In genomic region chr10:59252396-59252795, GRCm38 (mm10) we compare ENCODE assay signal across 25 mouse cellular contexts. TPM values are rescaled to one million over a fixed set of nuclear protein-coding genes. Genes with fewer than 3 reads are reported as not detected.
DNase-seq lines count a peak whose midpoint lies in the region; ATAC-seq lines count a peak whose summit lies in the region.
"Had no signal": no experiment of that assay in that cellular context is flagged by ENCODE, and none has a peak within 500 bp of the region (broad histone marks: within the 10 kb centered on the region; RNA-seq: fewer than 3 reads in every experiment).

No protein-coding gene starts in this region.

- no peak for DNase-seq in kidney, postnatal 14 days
- DNase-seq in 3T3-L1 (ENCODE audit: low read depth, low spot score): peak; percentile 64
- no peak for DNase-seq in embryo, embryonic 10 days (ENCODE audit: low spot score)
- DNase-seq: adrenal gland, adult 2 months; adrenal gland, postnatal 36 days; cerebellum, adult 18-20 months; cerebellum, postnatal 10 days; forebrain, postnatal 0 days; gastrocnemius, postnatal 10 days; heart, postnatal 10 days; liver, postnatal 0 days; right cerebral cortex, adult 18-20 months; spleen, adult 18-20 months had no signal

- H3K9me3 ChIP-seq in kidney, embryonic 15.5 days (replicated peaks): no peaks in the 10 kb centered on the region
- H3K9me3 ChIP-seq in intestine, embryonic 15.5 days: no peaks in the 10 kb centered on the region
- H3K9me3 ChIP-seq in stomach, embryonic 14.5 days (ENCODE audit: control insufficient read depth, low read depth, low read length): no peaks in the 10 kb centered on the region
- H3K9me3 ChIP-seq: forebrain, embryonic 10.5 days; heart, embryonic 13.5 days; limb, embryonic 12.5 days; liver, embryonic 12.5 days; midbrain, embryonic 15.5 days had no signal

- no peak overlapping the region for H3K27ac ChIP-seq in kidney, embryonic 15.5 days
- no peak overlapping the region for H3K27ac ChIP-seq in intestine, embryonic 15.5 days
- H3K27ac ChIP-seq in stomach, embryonic 14.5 days (ENCODE audit: low read length): peak overlapping the region; percentile 2; the same call in 1 of the 2 replicates
- H3K27ac ChIP-seq: forebrain, embryonic 10.5 days; heart, embryonic 13.5 days; hindbrain, embryonic 14.5 days; limb, embryonic 12.5 days; liver, embryonic 12.5 days; macrophage; midbrain, embryonic 15.5 days had no signal

- 0 out of 2 replicates have a peak, but pooled peaks have one; percentile 49 for ATAC-seq in kidney, embryonic 15.5 days (replicated peaks; ENCODE audit: low FRiP score)
- ATAC-seq in intestine, embryonic 15.5 days: peak; percentile 75
- peak; percentile 42; the same call in 1 of the 2 replicates for ATAC-seq in stomach, embryonic 14.5 days (ENCODE audit: insufficient number of reproducible peaks, insufficient read depth, low FRiP score, low read depth)
- no peak for ATAC-seq in erythroblast, adult 5-6 weeks (replicated peaks; ENCODE audit: low FRiP score, poor library complexity, severe bottlenecking)
- ATAC-seq: activated CD4-positive, CD25-positive, alpha-beta regulatory T cell, adult 4 months; forebrain, postnatal 0 days; liver, embryonic 12.5 days; liver, postnatal 0 days; midbrain, embryonic 15.5 days had no signal

- no peaks in the 10 kb centered on the region for H3K36me3 ChIP-seq in kidney, embryonic 15.5 days
- H3K36me3 ChIP-seq in intestine, embryonic 15.5 days: no peaks in the 10 kb centered on the region
- H3K36me3 ChIP-seq in stomach, embryonic 14.5 days (ENCODE audit: control insufficient read depth, insufficient read depth, low read length): no peaks in the 10 kb centered on the region
- H3K36me3 ChIP-seq: forebrain, embryonic 10.5 days; heart, embryonic 13.5 days; limb, embryonic 12.5 days; liver, embryonic 12.5 days; midbrain, embryonic 15.5 days had no signal

- H3K27me3 ChIP-seq in kidney, embryonic 15.5 days: no peaks in the 10 kb centered on the region
- H3K27me3 ChIP-seq in intestine, embryonic 15.5 days (replicated peaks): no peaks in the 10 kb centered on the region
- H3K27me3 ChIP-seq in stomach, embryonic 14.5 days (ENCODE audit: control insufficient read depth, insufficient read depth, low read length): no peaks in the 10 kb centered on the region
- H3K27me3 ChIP-seq: heart, embryonic 13.5 days; limb, embryonic 12.5 days; liver, embryonic 12.5 days; midbrain, embryonic 15.5 days had no signal

- peaks cover 10% of the 10 kb centered on the region; the same call in 1 of the 2 replicates for H3K4me1 ChIP-seq in kidney, embryonic 15.5 days
- no peaks in the 10 kb centered on the region for H3K4me1 ChIP-seq in intestine, embryonic 15.5 days (replicated peaks)
- 0 out of 2 replicates have a peak, but pooled peaks cover 3% of the 10 kb centered on the region for H3K4me1 ChIP-seq in stomach, embryonic 14.5 days (ENCODE audit: control insufficient read depth, insufficient read depth, low read length)
- H3K4me1 ChIP-seq: forebrain, embryonic 10.5 days; limb, embryonic 12.5 days; midbrain, embryonic 15.5 days had no signal

- H3K4me3 ChIP-seq in kidney, embryonic 15.5 days (replicated peaks): no peak overlapping the region
- H3K4me3 ChIP-seq in intestine, embryonic 15.5 days (replicated peaks): no peak overlapping the region
- H3K4me3 ChIP-seq in stomach, embryonic 14.5 days (ENCODE audit: low read depth, low read length): no peak overlapping the region
- H3K4me3 ChIP-seq: forebrain, embryonic 10.5 days; heart, embryonic 13.5 days; limb, embryonic 12.5 days; liver, embryonic 12.5 days; midbrain, embryonic 15.5 days had no signal

- 41% methylated on average over 8 of the region's 8 CpGs for WGBS in kidney, embryonic 15.5 days
- 30% methylated on average over 8 of the region's 8 CpGs for WGBS in intestine, embryonic 15.5 days
- WGBS in stomach, embryonic 14.5 days: 31% methylated on average over 8 of the region's 8 CpGs

- no peak overlapping the region for H3K4me2 ChIP-seq in kidney, embryonic 15.5 days
- H3K4me2 ChIP-seq in intestine, embryonic 15.5 days (replicated peaks): no peak overlapping the region
- no peak overlapping the region for H3K4me2 ChIP-seq in stomach, embryonic 14.5 days (replicated peaks; ENCODE audit: low read depth, low read length)
- H3K4me2 ChIP-seq: heart, embryonic 13.5 days; hindbrain, embryonic 14.5 days; limb, embryonic 12.5 days; liver, embryonic 12.5 days; midbrain, embryonic 15.5 days had no signal

- H3K9ac ChIP-seq in kidney, embryonic 15.5 days: no peak overlapping the region
- no peak overlapping the region for H3K9ac ChIP-seq in intestine, embryonic 15.5 days
- H3K9ac ChIP-seq in stomach, embryonic 14.5 days (replicated peaks; ENCODE audit: low read depth, low read length): no peak overlapping the region
- H3K9ac ChIP-seq: forebrain, postnatal 0 days; heart, embryonic 13.5 days; hindbrain, embryonic 14.5 days; limb, embryonic 12.5 days; liver, embryonic 12.5 days; liver, postnatal 0 days; midbrain, embryonic 15.5 days had no signal

RNA-seq across cellular contexts. Expression of gene Sowahc, which starts 30.6 kb away (rescaled TPM):
- 10.8 and 12.1 TPM in 2 replicates for polyA plus RNA-seq in kidney, embryonic 15.5 days (2015; fragmentation: Nextera tagmentation; extraction: Ambion mirVana)
- polyA plus RNA-seq in intestine, embryonic 15.5 days (2015; fragmentation: Nextera tagmentation; extraction: Ambion mirVana): 11.6 and 12.0 TPM in 2 replicates
- polyA plus RNA-seq in stomach, embryonic 14.5 days (2014; fragmentation: Nextera tagmentation; extraction: Ambion mirVana): 11.7 and 13.5 TPM in 2 replicates
- 5.6 and 6.5 TPM in 2 replicates for total RNA-seq in erythroblast, adult 5-6 weeks (2015; ENCODE audit: low replicate concordance)
- total RNA-seq in erythroblast, adult 5-6 weeks (2017; ENCODE audit: low replicate concordance): 3.9 and 5.9 TPM in 2 replicates

RNA-seq across cellular contexts. Expression of gene Sept10, which starts 30.7 kb away (rescaled TPM):
- 52.2 and 55.2 TPM in 2 replicates for polyA plus RNA-seq in kidney, embryonic 15.5 days (2015; fragmentation: Nextera tagmentation; extraction: Ambion mirVana)
- 31.6 and 40.1 TPM in 2 replicates for polyA plus RNA-seq in intestine, embryonic 15.5 days (2015; fragmentation: Nextera tagmentation; extraction: Ambion mirVana)
- 47.5 and 49.7 TPM in 2 replicates for polyA plus RNA-seq in stomach, embryonic 14.5 days (2014; fragmentation: Nextera tagmentation; extraction: Ambion mirVana)
- total RNA-seq in erythroblast, adult 5-6 weeks (2015; ENCODE audit: low replicate concordance): 1.7 and 2.3 TPM in 2 replicates
- total RNA-seq in erythroblast, adult 5-6 weeks (2017; ENCODE audit: low replicate concordance): 3.2 and 4.8 TPM in 2 replicates
